Mouse (Mus musculus) erythroblast, embryonic 14.5 days (primary cell): ENCODE measurements around the gene Slc8b1. TPM values are rescaled to one million over a fixed set of nuclear protein-coding genes. Genes with fewer than 3 reads are reported as not detected.

Experiments
- H3K27me3 ChIP-seq: 2 replicates; pipeline ENCODE4 v1.6.1; 2012; ENCODE audit warnings: inconsistent platforms; ENCODE audit not compliant: control insufficient read depth
- H3K36me3 ChIP-seq: 2 replicates; pipeline ENCODE4 v1.6.1; 2012; ENCODE audit warnings: mild to moderate bottlenecking, inconsistent platforms; ENCODE audit not compliant: control insufficient read depth
- H3K4me1 ChIP-seq: 2 replicates; pipeline ENCODE4 v1.6.1; 2012; ENCODE audit warnings: inconsistent platforms; ENCODE audit not compliant: control insufficient read depth
- H3K4me3 ChIP-seq: replicated peaks from 2 replicates; pipeline ENCODE3; 2012; ENCODE audit warnings: moderate library complexity, mild to moderate bottlenecking, inconsistent platforms
- H3K9me3 ChIP-seq: 2 replicates; pipeline ENCODE4 v1.6.1; 2012; ENCODE audit warnings: low read length, inconsistent platforms, mixed read lengths; ENCODE audit not compliant: control insufficient read depth
- GATA1 ChIP-seq: IDR thresholded peaks from 2 replicates; pipeline ENCODE4 v1.6.1; 2012; ENCODE audit warnings: low read length, inconsistent platforms, mixed read lengths
- TAL1 ChIP-seq: IDR thresholded peaks from 3 replicates; pipeline ENCODE4 v1.6.1; 2012; ENCODE audit warnings: low read length, inconsistent platforms, mixed read lengths
- polyA plus RNA-seq: library from polyadenylated mRNA; stranded (reverse); fragments of >175 nt; gene quantifications from 2 replicates; pipeline ENCODE4 v1.2.3, GENCODE M21; 2012

The Slc8b1 gene
- polyA plus RNA-seq, 1 experiment, result 0.02 TPM

DNA sequence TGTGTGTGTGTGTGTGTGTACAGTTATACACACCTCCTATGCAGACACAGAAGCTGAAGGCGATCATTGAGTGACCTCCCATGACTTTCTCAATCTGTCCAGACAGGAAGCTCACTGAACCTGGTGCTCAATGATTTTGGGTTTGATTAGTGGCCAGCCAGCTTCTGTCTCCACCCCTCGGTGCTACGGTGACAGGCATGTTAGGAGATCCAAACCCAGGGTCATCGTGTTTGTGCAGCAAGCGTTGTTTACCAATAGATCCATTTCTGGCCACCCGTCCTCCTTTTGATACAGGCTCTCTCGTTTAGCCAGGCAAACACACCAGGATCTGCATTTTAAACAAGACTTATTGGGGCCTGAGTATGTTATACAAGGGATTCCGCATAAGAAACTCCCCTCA is 20.7 kb downstream of the Slc8b1 start:
- peaks cover 1% of the 10 kb centered on the region; the same call in 1 of the 2 replicates for H3K4me1 ChIP-seq
- TF ChIP-seq TAL1, result no peak
- no peak for TF ChIP-seq GATA1
- peaks cover 41% of the 10 kb centered on the region for H3K36me3 ChIP-seq
- no peaks in the 10 kb centered on the region for H3K27me3 ChIP-seq
- H3K4me3 ChIP-seq, result no peak overlapping the region
- H3K9me3 ChIP-seq, result no peaks in the 10 kb centered on the region

DNA sequence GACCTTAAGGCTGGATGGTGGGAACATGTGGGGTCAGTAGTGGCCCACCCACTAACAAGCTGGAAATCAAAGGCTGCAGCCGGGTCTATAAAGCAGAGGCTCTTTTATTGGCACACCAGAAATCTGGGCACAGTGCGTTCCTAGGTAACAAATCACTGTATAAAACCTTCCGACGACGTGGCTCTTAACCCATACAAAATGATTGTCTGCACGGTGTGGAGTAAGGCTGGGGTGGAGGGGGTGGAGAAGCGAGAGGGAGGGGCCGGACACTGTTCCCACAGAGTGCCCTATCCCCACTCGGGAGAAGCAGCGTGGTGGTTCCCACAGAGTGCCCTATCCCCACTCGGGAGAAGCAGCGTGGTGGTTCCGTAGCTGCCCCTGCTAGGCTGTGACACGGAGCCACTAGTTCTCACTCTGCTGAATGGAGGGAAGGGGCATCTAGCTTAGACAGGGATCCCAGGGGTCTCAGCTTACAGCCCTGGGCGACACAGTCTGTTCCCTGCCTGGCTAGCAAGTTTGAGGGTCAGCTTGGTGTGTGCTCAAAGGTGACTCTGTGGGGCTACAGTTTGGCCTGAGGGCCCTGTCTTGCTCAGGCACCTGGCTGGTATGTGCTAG is 23.2 kb downstream of the Slc8b1 start:
- TF ChIP-seq GATA1, result no peak
- H3K36me3 ChIP-seq, result peaks cover 64% of the 10 kb centered on the region
- H3K9me3 ChIP-seq, result no peaks in the 10 kb centered on the region
- no peaks in the 10 kb centered on the region for H3K4me1 ChIP-seq
- H3K27me3 ChIP-seq, result no peaks in the 10 kb centered on the region
- H3K4me3 ChIP-seq, result no peak overlapping the region

DNA sequence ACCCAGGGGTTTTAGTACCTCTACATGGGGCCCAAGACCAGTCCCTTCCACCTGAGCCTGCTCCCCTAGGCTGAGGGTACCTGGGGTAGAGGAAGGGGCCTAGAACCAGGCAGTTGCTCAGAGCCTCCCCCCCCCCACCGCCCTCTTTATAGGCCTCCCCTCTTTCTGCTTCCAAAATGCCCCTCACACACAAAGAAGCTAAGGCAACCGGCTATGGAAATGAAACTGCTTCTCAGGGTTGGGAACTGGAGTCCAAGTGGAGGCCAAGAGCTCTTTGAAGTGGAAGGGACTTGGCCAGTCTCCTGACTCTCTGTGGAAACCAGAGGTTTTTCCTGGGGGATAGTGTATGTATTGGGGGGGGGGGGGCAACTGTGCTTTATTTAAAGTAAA is 23.7 kb downstream of the Slc8b1 start:
- H3K4me3 ChIP-seq, result no peak overlapping the region
- peaks cover 69% of the 10 kb centered on the region for H3K36me3 ChIP-seq
- TF ChIP-seq TAL1 (no peak), GATA1 (no peak)
- no peaks in the 10 kb centered on the region for H3K4me1 ChIP-seq
- H3K9me3 ChIP-seq, result no peaks in the 10 kb centered on the region
- no peaks in the 10 kb centered on the region for H3K27me3 ChIP-seq

GRCm38 (mm10) chr5:120536046-120536445 is 25.1 kb downstream of the Slc8b1 start:
- Histone ChIP-seq H3K9me3 (no peaks in the 10 kb centered on the region), H3K4me1 (peaks cover 2% of the 10 kb centered on the region; the same call in 1 of the 2 replicates), H3K4me3 (no peak overlapping the region), H3K36me3 (peaks cover 83% of the 10 kb centered on the region), H3K27me3 (no peaks in the 10 kb centered on the region)
- no peak for TF ChIP-seq GATA1
- TF ChIP-seq TAL1, result no peak

DNA sequence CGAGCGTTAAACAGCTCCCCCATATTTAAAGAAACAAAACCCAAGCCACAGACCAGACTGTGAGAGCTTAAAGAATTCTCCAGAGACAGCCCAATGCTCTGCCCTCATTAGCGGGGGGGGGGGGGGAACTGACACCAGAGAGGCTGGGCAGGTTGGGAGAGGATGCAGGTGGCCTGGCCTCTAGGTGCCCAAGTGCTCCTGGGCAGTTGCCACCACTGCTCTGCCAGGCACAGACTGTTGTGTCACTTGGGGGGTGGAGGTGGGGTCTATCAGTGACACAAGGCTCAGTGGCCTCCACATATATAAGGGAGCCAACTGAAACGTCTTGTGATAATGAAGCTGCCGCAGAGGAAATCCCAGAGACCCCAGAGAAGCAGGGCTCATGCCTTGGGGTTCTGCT is 25.7 kb downstream of the Slc8b1 start:
- Histone ChIP-seq H3K4me1 (peaks cover 2% of the 10 kb centered on the region; the same call in 1 of the 2 replicates), H3K36me3 (peaks cover 89% of the 10 kb centered on the region), H3K9me3 (no peaks in the 10 kb centered on the region), H3K4me3 (no peak overlapping the region), H3K27me3 (no peaks in the 10 kb centered on the region)
- TF ChIP-seq TAL1, result no peak
- TF ChIP-seq GATA1, result no peak

- H3K27me3 ChIP-seq, result no peaks in the 10 kb centered on the region
These were observed 37.4 kb downstream of the Slc8b1 start for GRCm38 (mm10) chr5:120548236-120548850.

DNA sequence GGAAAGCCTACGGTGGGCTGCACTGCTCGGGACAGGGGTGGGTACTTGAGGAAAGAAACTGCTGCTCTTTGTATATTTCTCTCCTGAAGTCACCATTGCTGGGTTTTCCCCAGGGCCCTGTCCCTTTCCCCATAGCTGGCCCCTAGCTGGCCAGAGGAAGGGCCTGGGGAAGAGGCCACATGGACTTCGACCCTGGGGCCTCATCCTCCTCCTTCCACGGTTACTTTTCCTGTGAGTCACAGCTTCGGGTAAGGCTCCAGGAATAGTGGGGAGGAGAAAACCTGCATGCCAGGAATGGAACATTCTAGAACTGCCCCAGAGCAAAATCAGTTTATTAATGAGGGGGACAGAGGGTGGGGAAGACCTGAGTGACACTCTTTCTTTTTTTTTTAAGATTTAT is 39.2 kb downstream of the Slc8b1 start:
- Histone ChIP-seq H3K36me3 (peaks cover 98% of the 10 kb centered on the region), H3K9me3 (no peaks in the 10 kb centered on the region), H3K27me3 (no peaks in the 10 kb centered on the region), H3K4me1 (no peaks in the 10 kb centered on the region), H3K4me3 (no peak overlapping the region)
- TF ChIP-seq TAL1 (no peak), GATA1 (no peak)

More at GRCm38 (mm10) chr5:120548236-120548850, 37.4 kb downstream of the Slc8b1 start:
- Histone ChIP-seq H3K4me3 (no peak overlapping the region), H3K9me3 (no peaks in the 10 kb centered on the region), H3K36me3 (peaks cover 98% of the 10 kb centered on the region), H3K4me1 (no peaks in the 10 kb centered on the region)
- TF ChIP-seq GATA1, result no peak
- TF ChIP-seq TAL1, result no peak

- Histone ChIP-seq H3K27me3 (no peaks in the 10 kb centered on the region), H3K4me1 (no peaks in the 10 kb centered on the region), H3K9me3 (no peaks in the 10 kb centered on the region), H3K36me3 (peaks cover 98% of the 10 kb centered on the region), H3K4me3 (no peak overlapping the region)
- TF ChIP-seq TAL1 (no peak), GATA1 (no peak)
These were observed 39.7 kb downstream of the Slc8b1 start for GRCm38 (mm10) chr5:120550673-120551072.

GRCm38 (mm10) chr5:120555871-120556270 is 44.9 kb downstream of the Slc8b1 start:
- Histone ChIP-seq H3K27me3 (no peaks in the 10 kb centered on the region), H3K9me3 (no peaks in the 10 kb centered on the region), H3K4me3 (no peak overlapping the region), H3K36me3 (peaks cover 95% of the 10 kb centered on the region), H3K4me1 (peaks cover 29% of the 10 kb centered on the region)
- TF ChIP-seq GATA1, result no peak
- no peak for TF ChIP-seq TAL1
